Mouse (Mus musculus) intestine, embryonic 16.5 days (tissue): ENCODE data around the gene Cyp2t4. TPM values are rescaled to one million over a fixed set of nuclear protein-coding genes. Genes with fewer than 3 reads are reported as not detected.

Experiments
- ATAC-seq: fragments of 200-750 bp; cut with Nextera tagmentation; 2 replicates; pipeline ENCODE4 v1.8.0; 2017; ENCODE audit warnings: moderate TSS enrichment, moderate library complexity
- H3K27ac ChIP-seq: fragments of 300-500 bp; sonication (generic); 2 replicates; pipeline ENCODE4 v1.5.1; 2014; ENCODE audit warnings: mild to moderate bottlenecking, low read length
- H3K27me3 ChIP-seq: fragments of 300-500 bp; sonication (generic); replicated peaks from 2 replicates; pipeline ENCODE4 v1.6.1; 2014; ENCODE audit warnings: low read length, control low read depth, mixed read lengths; ENCODE audit not compliant: control insufficient read depth, insufficient read depth
- H3K36me3 ChIP-seq: fragments of 300-500 bp; sonication (generic); 2 replicates; pipeline ENCODE4 v1.6.1; 2014; ENCODE audit warnings: low read length, control low read depth; ENCODE audit not compliant: control insufficient read depth, insufficient read depth
- H3K4me1 ChIP-seq: fragments of 300-500 bp; sonication (generic); 2 replicates; pipeline ENCODE4 v1.6.1; 2014; ENCODE audit warnings: low read length, control low read depth, mixed read lengths; ENCODE audit not compliant: control insufficient read depth, insufficient read depth
- H3K4me2 ChIP-seq: fragments of 300-500 bp; sonication (generic); 2 replicates; pipeline ENCODE4 v1.6.1; 2014; ENCODE audit warnings: low read depth, low read length, control low read depth
- H3K4me3 ChIP-seq: fragments of 300-500 bp; sonication (generic); 2 replicates; pipeline ENCODE4 v1.5.1; 2014; ENCODE audit warnings: mild to moderate bottlenecking, low read length
- H3K9ac ChIP-seq: fragments of 300-500 bp; sonication (generic); 2 replicates; pipeline ENCODE4 v1.6.1; 2014; ENCODE audit warnings: low read depth, low read length
- H3K9me3 ChIP-seq: fragments of 300-500 bp; sonication (generic); 2 replicates; pipeline ENCODE4 v1.6.1; 2016; ENCODE audit warnings: low read length, control low read depth; ENCODE audit not compliant: control insufficient read depth
- WGBS: fragments of 180-500 bp; shearing (Covaris S2); extraction: QIAGEN DNeasy Blood & Tissue Kit; methylation state at CpG from one replicate; pipeline ENCODE4 v1.1.7; 2014; 5-methylcytosine and 5-hydroxymethylcytosine counted together
- polyA plus RNA-seq: library from polyadenylated mRNA; unstranded; fragments of >200 nt; fragmentation: Nextera tagmentation; extraction: Ambion mirVana; gene quantifications from 2 replicates; pipeline ENCODE4 v1.2.1, GENCODE M21; 2015

The Cyp2t4 gene
- polyA plus RNA-seq = 0.09 TPM in 1 of 2 replicates, not detected in the other

DNA sequence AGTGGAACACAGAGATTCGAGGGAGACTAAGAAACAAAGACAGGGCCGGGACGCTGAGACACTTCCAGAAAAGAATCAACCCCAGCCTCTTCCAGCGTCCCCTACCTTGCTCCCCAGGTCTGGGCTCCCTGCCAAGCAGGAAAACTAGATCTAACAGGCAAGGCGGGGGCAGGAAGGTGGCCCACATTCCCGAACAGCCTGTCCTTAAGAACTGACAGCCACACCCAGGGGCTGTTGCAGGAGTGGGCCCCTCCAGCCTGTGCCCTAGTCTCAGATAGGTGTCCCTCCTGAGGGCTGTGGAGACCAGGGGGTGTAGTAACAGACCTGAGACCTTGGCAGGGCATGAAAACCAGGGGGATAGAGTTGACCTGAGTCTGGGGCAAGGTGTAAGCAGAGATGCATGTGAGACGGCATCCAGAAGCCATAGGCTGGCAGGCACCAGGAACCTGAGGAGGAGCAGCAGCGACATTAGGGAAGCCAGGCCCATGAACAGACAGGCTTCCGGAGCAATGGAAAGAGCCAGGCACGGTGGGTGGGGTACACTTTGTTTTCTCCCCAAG is at the start of gene Cyp2t4:
Gene Cyp2t4 (plus strand): TSS at position 510 of the 560 bp plus-strand sequence.
- peak within 1 kb of the TSS; percentile 26; the same call in 1 of the 2 replicates for H3K27ac ChIP-seq
- no peak within 1 kb of the TSS for H3K9ac ChIP-seq
- H3K4me1 ChIP-seq = peaks cover 4% of the 10 kb centered on the region; the same call in 1 of the 2 replicates
- H3K4me3 ChIP-seq = no peak within 1 kb of the TSS
- no peaks in the 10 kb centered on the region for H3K27me3 ChIP-seq
- peaks cover 10% of the 10 kb centered on the region; the same call in 1 of the 2 replicates for H3K36me3 ChIP-seq
- H3K4me2 ChIP-seq = no peak within 1 kb of the TSS
- WGBS = 53% methylated on average over 10 of the region's 10 CpGs
- no peaks in the 10 kb centered on the region for H3K9me3 ChIP-seq
- ATAC-seq = peak; percentile 85

GRCm38 (mm10) chr7:27104882-27105281 is 48.6 kb upstream of the Cyp2t4 start:
- ATAC-seq = no peak
- H3K27ac ChIP-seq = no peak overlapping the region
- H3K9me3 ChIP-seq = no peaks in the 10 kb centered on the region
- H3K27me3 ChIP-seq = no peaks in the 10 kb centered on the region
- H3K4me2 ChIP-seq = no peak overlapping the region
- 78% methylated on average over 5 of the region's 5 CpGs for WGBS
- no peak overlapping the region for H3K4me3 ChIP-seq
- no peaks in the 10 kb centered on the region for H3K4me1 ChIP-seq
- no peaks in the 10 kb centered on the region for H3K36me3 ChIP-seq
- H3K9ac ChIP-seq = no peak overlapping the region

DNA sequence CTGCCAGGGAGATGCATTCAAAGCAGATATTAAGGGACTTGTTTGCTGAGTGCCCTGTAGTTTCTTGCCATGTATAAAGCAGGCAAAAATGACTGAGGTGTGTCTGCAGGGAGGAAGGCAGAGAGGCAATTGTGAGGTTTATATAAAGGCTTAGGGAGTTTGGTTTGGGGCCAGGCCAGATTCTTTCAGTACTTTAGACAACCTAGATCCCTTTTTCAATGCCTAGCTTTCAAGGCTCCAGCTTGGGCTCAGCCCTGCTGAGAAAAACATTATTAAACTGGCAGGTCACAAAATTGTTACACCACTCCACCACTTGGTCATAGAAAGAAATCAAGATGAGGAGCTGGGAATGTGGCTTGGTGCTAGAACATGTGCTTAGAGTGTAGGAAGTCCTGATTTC is 43.2 kb upstream of the Cyp2t4 start:
- Histone ChIP-seq H3K4me1 (no peaks in the 10 kb centered on the region), H3K27ac (no peak overlapping the region), H3K27me3 (no peaks in the 10 kb centered on the region), H3K4me2 (no peak overlapping the region), H3K36me3 (no peaks in the 10 kb centered on the region), H3K4me3 (no peak overlapping the region), H3K9me3 (no peaks in the 10 kb centered on the region), H3K9ac (no peak overlapping the region)
- ATAC-seq = no peak

DNA sequence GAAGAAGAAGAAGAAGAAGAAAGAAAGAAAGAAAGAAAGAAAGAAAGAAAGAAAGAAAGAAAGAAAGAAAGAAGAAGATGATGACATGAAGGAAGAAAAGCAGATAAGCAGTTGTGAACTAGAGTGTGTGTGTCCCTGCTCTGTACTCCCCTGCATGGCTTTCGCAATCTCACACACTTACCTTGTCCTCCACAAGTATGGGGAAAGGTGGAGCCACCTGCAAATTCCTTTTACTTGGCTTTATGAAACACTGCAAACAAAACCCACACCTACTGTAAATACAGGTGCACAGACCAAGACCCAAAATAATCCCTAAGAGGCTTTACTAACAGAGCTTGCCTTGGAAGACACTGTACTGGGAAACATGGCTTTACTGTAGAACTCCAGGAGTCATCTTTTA is 42.5 kb upstream of the Cyp2t4 start:
- no peak for ATAC-seq
- H3K4me2 ChIP-seq = no peak overlapping the region
- H3K9me3 ChIP-seq = no peaks in the 10 kb centered on the region
- no peaks in the 10 kb centered on the region for H3K27me3 ChIP-seq
- no peaks in the 10 kb centered on the region for H3K4me1 ChIP-seq
- H3K9ac ChIP-seq = no peak overlapping the region
- no peak overlapping the region for H3K27ac ChIP-seq
- no peak overlapping the region for H3K4me3 ChIP-seq
- H3K36me3 ChIP-seq = no peaks in the 10 kb centered on the region
- 81% methylated on average over 1 of the region's 1 CpGs for WGBS

GRCm38 (mm10) chr7:27111987-27112386 is 41.5 kb upstream of the Cyp2t4 start:
- Histone ChIP-seq H3K4me1 (no peaks in the 10 kb centered on the region), H3K9ac (no peak overlapping the region), H3K36me3 (no peaks in the 10 kb centered on the region), H3K27me3 (no peaks in the 10 kb centered on the region), H3K4me3 (no peak overlapping the region), H3K4me2 (no peak overlapping the region), H3K27ac (no peak overlapping the region), H3K9me3 (no peaks in the 10 kb centered on the region)
- WGBS = 74% methylated on average over 3 of the region's 3 CpGs
- no peak for ATAC-seq

DNA sequence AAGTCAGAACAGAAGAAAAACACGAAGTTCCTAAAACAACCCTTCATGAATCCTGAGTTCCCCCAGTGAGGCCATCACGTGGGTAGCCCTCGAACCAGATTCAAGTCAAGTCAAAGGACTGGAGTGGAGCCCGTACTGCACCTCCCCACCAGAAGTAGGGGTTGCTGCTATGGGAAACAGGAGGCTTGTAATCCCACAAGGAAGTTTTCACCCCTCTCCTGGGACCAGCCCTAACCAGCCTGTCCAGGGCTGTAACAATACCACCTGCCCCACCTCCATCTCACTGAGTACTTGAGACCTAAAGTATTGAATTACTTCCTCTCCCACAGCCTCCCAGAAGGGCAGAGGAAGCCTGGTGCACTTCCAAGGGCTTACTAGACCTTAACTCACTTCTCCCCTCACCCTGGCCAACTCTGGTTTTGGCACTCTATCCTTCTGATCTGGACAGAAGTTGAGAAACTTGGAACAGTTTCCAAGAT is 35.4 kb upstream of the Cyp2t4 start:
- H3K9ac ChIP-seq = no peak overlapping the region
- H3K27ac ChIP-seq = no peak overlapping the region
- 70% methylated on average over 4 of the region's 4 CpGs for WGBS
- H3K36me3 ChIP-seq = no peaks in the 10 kb centered on the region
- no peak overlapping the region for H3K4me3 ChIP-seq
- H3K4me1 ChIP-seq = no peaks in the 10 kb centered on the region
- no peaks in the 10 kb centered on the region for H3K9me3 ChIP-seq
- no peak overlapping the region for H3K4me2 ChIP-seq
- no peak for ATAC-seq
- no peaks in the 10 kb centered on the region for H3K27me3 ChIP-seq

GRCm38 (mm10) chr7:27119676-27120075 is 33.8 kb upstream of the Cyp2t4 start, which contains the start of gene Cyp2f2:
Cyp2f2 (plus strand) TSS chr7:27119909.
- Histone ChIP-seq H3K4me1 (no peaks in the 10 kb centered on the region), H3K9ac (no peak within 1 kb of the TSS), H3K36me3 (no peaks in the 10 kb centered on the region), H3K27ac (no peak within 1 kb of the TSS), H3K27me3 (no peaks in the 10 kb centered on the region), H3K4me3 (no peak within 1 kb of the TSS), H3K9me3 (no peaks in the 10 kb centered on the region), H3K4me2 (no peak within 1 kb of the TSS)
- no peak for ATAC-seq

GRCm38 (mm10) chr7:27124305-27124832 is 29.1 kb upstream of the Cyp2t4 start:
- H3K27ac ChIP-seq = no peak overlapping the region
- 67% methylated on average over 5 of the region's 5 CpGs for WGBS
- no peak for ATAC-seq
- no peaks in the 10 kb centered on the region for H3K9me3 ChIP-seq
- H3K36me3 ChIP-seq = no peaks in the 10 kb centered on the region
- no peak overlapping the region for H3K9ac ChIP-seq
- H3K4me2 ChIP-seq = no peak overlapping the region
- no peak overlapping the region for H3K4me3 ChIP-seq
- no peaks in the 10 kb centered on the region for H3K4me1 ChIP-seq
- H3K27me3 ChIP-seq = no peaks in the 10 kb centered on the region

GRCm38 (mm10) chr7:27124969-27125368 is 28.5 kb upstream of the Cyp2t4 start:
- H3K9me3 ChIP-seq = no peaks in the 10 kb centered on the region
- no peaks in the 10 kb centered on the region for H3K36me3 ChIP-seq
- H3K27me3 ChIP-seq = no peaks in the 10 kb centered on the region
- 89% methylated on average over 4 of the region's 4 CpGs for WGBS
- H3K9ac ChIP-seq = no peak overlapping the region
- no peak overlapping the region for H3K4me2 ChIP-seq
- no peak overlapping the region for H3K4me3 ChIP-seq
- H3K4me1 ChIP-seq = no peaks in the 10 kb centered on the region
- no peak for ATAC-seq
- H3K27ac ChIP-seq = no peak overlapping the region

- no peak overlapping the region for H3K9ac ChIP-seq
- H3K9me3 ChIP-seq = 0 out of 2 replicates have a peak, but pooled peaks cover 3% of the 10 kb centered on the region
- H3K27me3 ChIP-seq = no peaks in the 10 kb centered on the region
- H3K4me2 ChIP-seq = no peak overlapping the region
- no peak overlapping the region for H3K27ac ChIP-seq
- peak; percentile 68 for ATAC-seq
- 54% methylated on average over 3 of the region's 3 CpGs for WGBS
- no peaks in the 10 kb centered on the region for H3K36me3 ChIP-seq
- H3K4me3 ChIP-seq = no peak overlapping the region
- peaks cover 5% of the 10 kb centered on the region; the same call in 1 of the 2 replicates for H3K4me1 ChIP-seq
Measured at GRCm38 (mm10) chr7:27128162-27128561, 25.4 kb upstream of the Cyp2t4 start.
